ENCODE assay signal across 26 mouse cellular contexts in genomic region chr2:71979981-71980380, GRCm38 (mm10). TPM values are rescaled to one million over a fixed set of nuclear protein-coding genes. Genes with fewer than 3 reads are reported as not detected.
DNase-seq lines count a peak whose midpoint lies in the region; ATAC-seq lines count a peak whose summit lies in the region.
"Had no signal": no experiment of that assay in that cellular context is flagged by ENCODE, and none has a peak within 500 bp of the region (broad histone marks: within the 10 kb centered on the region; RNA-seq: fewer than 3 reads in every experiment).

No protein-coding gene starts in this region.

- DNase-seq in cerebellum, adult 9-10 months, result peak; percentile 72
- DNase-seq in cerebellum, adult 11-12 months, result no peak
- DNase-seq in hindbrain, embryonic 11.5 days (ENCODE audit: low spot score), result no peak
- no peak for DNase-seq in midbrain, embryonic 10.5 days (ENCODE audit: low spot score)
- peak; percentile 28 to 42 for DNase-seq in adrenal gland, postnatal 36 days
- no peak for DNase-seq in testis, postnatal 14 days (ENCODE audit: low spot score)
- DNase-seq: cerebellum, adult 11 months; gastrocnemius, adult 2 months; gastrocnemius, postnatal 36 days; heart, adult 2 months; kidney, adult 8-10 months; kidney, postnatal 4 days; layer of hippocampus, adult 9-11 months; lung, embryonic 14.5 days; lung, postnatal 14 days; right cerebral cortex, postnatal 4 days; thymus, adult 2 months had no signal

- 0 out of 2 replicates have a peak overlapping the region, but pooled peaks have one; percentile 98 for H3K4me2 ChIP-seq in hindbrain, embryonic 12.5 days (replicated peaks)
- H3K4me2 ChIP-seq in hindbrain, embryonic 11.5 days (replicated peaks; ENCODE audit: low read depth, low read length), result no peak overlapping the region
- H3K4me2 ChIP-seq in midbrain, embryonic 16.5 days (ENCODE audit: low read length), result no peak overlapping the region

- no peak overlapping the region for H3K4me3 ChIP-seq in hindbrain, embryonic 12.5 days
- no peak overlapping the region for H3K4me3 ChIP-seq in hindbrain, embryonic 11.5 days (ENCODE audit: low read depth, low read length)
- H3K4me3 ChIP-seq in midbrain, embryonic 16.5 days (ENCODE audit: low read depth, low read length), result no peak overlapping the region
- H3K4me3 ChIP-seq in midbrain, embryonic 10.5 days, result no peak overlapping the region
- H3K4me3 ChIP-seq: heart, adult 2 months; liver, embryonic 15.5 days had no signal

- 88% methylated on average over 7 of the region's 7 CpGs for WGBS in hindbrain, embryonic 12.5 days
- 89% methylated on average over 7 of the region's 7 CpGs for WGBS in hindbrain, embryonic 11.5 days
- 88% methylated on average over 7 of the region's 7 CpGs for WGBS in midbrain, embryonic 16.5 days
- 88% methylated on average over 7 of the region's 7 CpGs for WGBS in midbrain, embryonic 10.5 days

- H3K4me1 ChIP-seq in hindbrain, embryonic 12.5 days, result peaks cover 9% of the 10 kb centered on the region
- H3K4me1 ChIP-seq in hindbrain, embryonic 11.5 days (replicated peaks; ENCODE audit: control insufficient read depth, insufficient read depth, low read length), result 0 out of 2 replicates have a peak, but pooled peaks cover 3% of the 10 kb centered on the region
- peaks cover 16% of the 10 kb centered on the region for H3K4me1 ChIP-seq in midbrain, embryonic 16.5 days (ENCODE audit: control insufficient read depth, insufficient read depth, low read length)
- peaks cover 25% of the 10 kb centered on the region for H3K4me1 ChIP-seq in midbrain, embryonic 10.5 days
- H3K4me1 ChIP-seq: heart, embryonic 12.5 days had no signal

- H3K36me3 ChIP-seq in hindbrain, embryonic 12.5 days, result no peaks in the 10 kb centered on the region
- H3K36me3 ChIP-seq in hindbrain, embryonic 11.5 days (ENCODE audit: control insufficient read depth, insufficient read depth, low read length), result no peaks in the 10 kb centered on the region
- no peaks in the 10 kb centered on the region for H3K36me3 ChIP-seq in midbrain, embryonic 16.5 days (ENCODE audit: control insufficient read depth, insufficient read depth, low read length)
- no peaks in the 10 kb centered on the region for H3K36me3 ChIP-seq in midbrain, embryonic 10.5 days
- H3K36me3 ChIP-seq: heart, embryonic 12.5 days; limb, embryonic 12.5 days; liver, embryonic 15.5 days had no signal

- H3K9ac ChIP-seq in hindbrain, embryonic 12.5 days, result no peak overlapping the region
- H3K9ac ChIP-seq in hindbrain, embryonic 11.5 days (ENCODE audit: low read depth, low read length), result no peak overlapping the region
- no peak overlapping the region for H3K9ac ChIP-seq in midbrain, embryonic 16.5 days (ENCODE audit: low read depth, low read length)
- H3K9ac ChIP-seq: liver, embryonic 15.5 days had no signal

- H3K27me3 ChIP-seq in hindbrain, embryonic 12.5 days, result peaks cover 29% of the 10 kb centered on the region
- H3K27me3 ChIP-seq in hindbrain, embryonic 11.5 days (ENCODE audit: control insufficient read depth, insufficient read depth, low read length), result peaks cover 10% of the 10 kb centered on the region; the same call in 1 of the 2 replicates
- no peaks in the 10 kb centered on the region for H3K27me3 ChIP-seq in midbrain, embryonic 16.5 days (ENCODE audit: control insufficient read depth, insufficient read depth, low read depth, low read length)
- peaks cover 44% of the 10 kb centered on the region for H3K27me3 ChIP-seq in midbrain, embryonic 10.5 days (ENCODE audit: low read depth, poor library complexity, severe bottlenecking)

- no peak for ATAC-seq in hindbrain, embryonic 12.5 days (ENCODE audit: low FRiP score)
- ATAC-seq in hindbrain, embryonic 11.5 days (ENCODE audit: low FRiP score), result no peak
- ATAC-seq in midbrain, embryonic 16.5 days, result no peak
- ATAC-seq: CD4-positive, CD25-positive, alpha-beta regulatory T cell, adult 4 months; intestine, embryonic 16.5 days had no signal

- no peak overlapping the region for H3K27ac ChIP-seq in hindbrain, embryonic 12.5 days
- no peak overlapping the region for H3K27ac ChIP-seq in hindbrain, embryonic 11.5 days (ENCODE audit: low read depth, low read length)
- 0 out of 2 replicates have a peak overlapping the region, but pooled peaks have one; percentile 88 for H3K27ac ChIP-seq in midbrain, embryonic 16.5 days (ENCODE audit: low read length)
- no peak overlapping the region for H3K27ac ChIP-seq in midbrain, embryonic 10.5 days (replicated peaks)
- H3K27ac ChIP-seq: gastrocnemius, adult 2 months; heart, adult 2 months; kidney, postnatal 0 days; limb, embryonic 12.5 days; liver, embryonic 15.5 days; stomach, postnatal 0 days had no signal

- no peaks in the 10 kb centered on the region for H3K9me3 ChIP-seq in hindbrain, embryonic 12.5 days (replicated peaks)
- H3K9me3 ChIP-seq in hindbrain, embryonic 11.5 days (ENCODE audit: control insufficient read depth, low read length), result no peaks in the 10 kb centered on the region
- H3K9me3 ChIP-seq in midbrain, embryonic 16.5 days (replicated peaks; ENCODE audit: control insufficient read depth, low read length, poor library complexity, severe bottlenecking), result no peaks in the 10 kb centered on the region
- no peaks in the 10 kb centered on the region for H3K9me3 ChIP-seq in midbrain, embryonic 10.5 days (replicated peaks)
- H3K9me3 ChIP-seq: heart, embryonic 12.5 days; limb, embryonic 12.5 days; liver, embryonic 15.5 days had no signal

RNA-seq across cellular contexts. Expression of gene Rapgef4, which starts 1.1 kb away (rescaled TPM):
- 4.9 and 5.6 TPM in 2 replicates for polyA plus RNA-seq in hindbrain, embryonic 12.5 days (2016; fragmentation: Nextera tagmentation; extraction: Ambion mirVana)
- polyA plus RNA-seq in hindbrain, embryonic 11.5 days (2014; fragmentation: Nextera tagmentation; extraction: Ambion mirVana), result 2.3 and 2.9 TPM in 2 replicates
- polyA plus RNA-seq in midbrain, embryonic 16.5 days (2015; fragmentation: Nextera tagmentation; extraction: Ambion mirVana), result 36.8 and 40.2 TPM in 2 replicates
- polyA plus RNA-seq in midbrain, embryonic 10.5 days (2016; fragmentation: Nextera tagmentation; extraction: Ambion mirVana), result 1.7 and 2.9 TPM in 2 replicates
- total RNA-seq in adrenal gland, postnatal 36 days (2021), result 100 to 1,000 TPM; 131 to 359 TPM

Comparison
In these comparisons a context has a peak if more than half of its experiments do, and no peak if none do; other contexts are left out.
1. DNase-seq: peak in cerebellum, adult 9-10 months (single experiment) and adrenal gland, postnatal 36 days (2 of 2); none in cerebellum, adult 11-12 months (single experiment), hindbrain, embryonic 11.5 days (single experiment), midbrain, embryonic 10.5 days (single experiment) and testis, postnatal 14 days (single experiment).